Mouse (Mus musculus): ENCODE results near the gene Sesn3. TPM values are rescaled to one million over a fixed set of nuclear protein-coding genes. Genes with fewer than 3 reads are reported as not detected.

The Sesn3 gene
- polyA plus RNA-seq, 1 experiment from 2014 or later, result 29.1 TPM

DNA sequence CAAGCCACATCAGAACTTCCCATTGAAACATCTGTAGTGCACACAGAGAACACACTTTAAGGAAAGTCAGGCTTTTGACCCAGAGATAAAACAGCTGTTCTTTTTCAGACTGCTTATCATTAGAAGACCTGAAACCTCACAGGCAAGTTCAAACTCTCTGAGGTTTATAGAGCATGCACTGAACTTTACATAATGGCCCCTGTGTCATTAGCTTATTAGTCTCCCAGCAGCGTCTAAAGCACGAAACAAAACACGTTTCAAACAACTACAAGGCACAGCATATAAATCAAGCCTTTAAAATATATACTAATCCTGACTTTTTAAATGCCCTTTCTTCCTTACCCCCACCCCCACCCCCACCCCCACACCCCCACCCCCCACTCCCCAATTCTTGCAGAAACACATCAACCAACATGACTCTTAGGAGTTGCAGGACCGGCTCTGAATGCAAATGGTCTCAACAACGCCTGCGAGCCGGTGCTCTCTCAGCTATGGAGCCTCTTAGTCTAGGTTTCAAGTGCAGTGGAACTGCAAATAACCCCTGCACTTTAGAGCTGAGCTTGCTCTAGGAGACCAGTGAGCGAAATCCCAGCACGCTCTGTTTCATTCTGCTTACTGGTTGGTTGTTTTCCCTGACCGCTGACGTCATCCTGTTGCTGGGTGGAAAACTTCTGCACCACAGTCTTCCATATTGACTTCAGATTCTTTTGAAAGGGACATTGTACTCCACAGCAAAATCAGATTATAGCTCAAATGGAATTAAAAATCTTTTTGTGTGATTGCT is 28.7 kb upstream of the Sesn3 start:
- Histone ChIP-seq H3K4me3 (ENCODE audit: low read depth, low read length) (no peak overlapping the region), H3K9ac (ENCODE audit: low read length) (no peak overlapping the region), H3K27me3 (ENCODE audit: control insufficient read depth, insufficient read depth, low read length) (no peaks in the 10 kb centered on the region), H3K4me2 (ENCODE audit: low read depth, severe bottlenecking) (no peak overlapping the region), H3K36me3 (ENCODE audit: control insufficient read depth, insufficient read depth, low read length) (no peaks in the 10 kb centered on the region), H3K4me1 (ENCODE audit: control insufficient read depth, insufficient read depth, low read length) (0 out of 2 replicates have a peak, but pooled peaks cover 6% of the 10 kb centered on the region), H3K9me3 (ENCODE audit: control insufficient read depth, low read length) (no peaks in the 10 kb centered on the region), H3K27ac (replicated peaks; ENCODE audit: low read depth, low read length) (no peak overlapping the region)
- peak; percentile 88 for ATAC-seq (ENCODE audit: insufficient number of reproducible peaks, low FRiP score, low TSS enrichment, low read depth)
- peak; percentile 80 for DNase-seq (ENCODE audit: low spot score)
- WGBS, result 12% methylated on average over 11 of the region's 11 CpGs

DNA sequence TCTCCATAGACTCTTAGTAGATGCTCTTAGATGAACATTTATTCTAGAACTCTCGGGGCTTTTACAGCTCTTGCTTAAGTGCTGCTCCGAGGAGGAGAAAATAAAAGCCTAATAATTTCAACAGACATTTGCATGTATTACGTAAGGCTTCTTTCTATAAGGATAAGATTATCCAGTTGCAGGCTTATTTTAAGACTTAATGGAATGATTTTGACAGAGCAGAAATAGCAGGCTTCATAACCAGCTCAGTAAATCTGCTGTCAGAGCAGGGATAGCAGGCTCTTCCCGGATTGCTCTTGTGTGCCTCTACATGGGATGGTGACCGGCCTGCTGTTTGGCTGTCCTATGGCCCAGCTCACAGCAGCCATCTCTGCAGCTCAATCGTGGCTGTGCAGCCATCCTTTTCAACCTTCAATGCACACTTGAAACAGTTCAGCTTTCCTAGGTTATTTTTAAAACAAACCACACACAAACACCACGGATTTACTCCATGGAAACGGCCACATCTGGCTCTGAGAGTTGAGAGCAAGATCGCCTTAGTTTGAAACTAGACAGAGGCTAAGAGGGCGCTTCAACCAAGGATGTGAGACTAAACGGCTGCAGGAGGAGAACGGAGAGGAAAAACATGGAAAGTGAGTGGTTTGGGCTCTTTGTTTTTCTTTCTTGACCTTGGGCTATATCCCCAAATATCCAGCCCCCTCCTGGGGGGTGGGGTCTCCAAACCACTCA is 27.2 kb upstream of the Sesn3 start:
- Histone ChIP-seq H3K27ac (replicated peaks; ENCODE audit: low read depth, low read length) (no peak overlapping the region), H3K36me3 (ENCODE audit: control insufficient read depth, insufficient read depth, low read length) (no peaks in the 10 kb centered on the region), H3K9me3 (ENCODE audit: control insufficient read depth, low read length) (no peaks in the 10 kb centered on the region), H3K4me3 (ENCODE audit: low read depth, low read length) (no peak overlapping the region), H3K27me3 (ENCODE audit: control insufficient read depth, insufficient read depth, low read length) (no peaks in the 10 kb centered on the region), H3K4me1 (ENCODE audit: control insufficient read depth, insufficient read depth, low read length) (0 out of 2 replicates have a peak, but pooled peaks cover 6% of the 10 kb centered on the region), H3K9ac (ENCODE audit: low read length) (no peak overlapping the region), H3K4me2 (ENCODE audit: low read depth, severe bottlenecking) (no peak overlapping the region)
- DNase-seq (ENCODE audit: low spot score), result no peak
- no peak for ATAC-seq (ENCODE audit: insufficient number of reproducible peaks, low FRiP score, low TSS enrichment, low read depth)
- 85% methylated on average over 12 of the region's 12 CpGs for WGBS

DNA sequence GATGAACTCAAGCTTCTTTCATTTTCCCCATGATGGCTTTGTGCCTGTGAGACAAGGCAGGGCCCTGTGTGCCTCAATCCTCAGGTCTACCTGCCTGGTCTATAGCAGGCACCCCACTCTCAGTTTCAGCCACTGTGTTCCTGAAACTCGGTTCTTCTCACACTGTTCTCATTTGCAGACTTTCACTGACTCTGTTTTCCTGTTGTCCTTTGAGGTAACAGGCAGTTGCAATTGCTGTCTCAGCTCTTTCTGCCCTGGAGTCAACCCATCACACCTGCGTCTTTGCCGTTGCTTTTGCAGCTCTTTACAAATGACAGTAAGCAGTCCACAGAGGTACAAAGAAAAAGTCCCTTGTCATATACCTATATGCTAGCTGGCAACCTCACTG is 26.7 kb upstream of the Sesn3 start:
- Histone ChIP-seq H3K27me3 (ENCODE audit: control insufficient read depth, insufficient read depth, low read length) (no peaks in the 10 kb centered on the region), H3K36me3 (ENCODE audit: control insufficient read depth, insufficient read depth, low read length) (no peaks in the 10 kb centered on the region), H3K4me1 (ENCODE audit: control insufficient read depth, insufficient read depth, low read length) (0 out of 2 replicates have a peak, but pooled peaks cover 6% of the 10 kb centered on the region), H3K9me3 (ENCODE audit: control insufficient read depth, low read length) (no peaks in the 10 kb centered on the region), H3K4me3 (ENCODE audit: low read depth, low read length) (no peak overlapping the region), H3K4me2 (ENCODE audit: low read depth, severe bottlenecking) (no peak overlapping the region), H3K9ac (ENCODE audit: low read length) (no peak overlapping the region), H3K27ac (replicated peaks; ENCODE audit: low read depth, low read length) (no peak overlapping the region)
- ATAC-seq (ENCODE audit: insufficient number of reproducible peaks, low FRiP score, low TSS enrichment, low read depth), result no peak
- DNase-seq (ENCODE audit: low spot score), result no peak
- WGBS, result 86% methylated on average over 3 of the region's 3 CpGs

DNA sequence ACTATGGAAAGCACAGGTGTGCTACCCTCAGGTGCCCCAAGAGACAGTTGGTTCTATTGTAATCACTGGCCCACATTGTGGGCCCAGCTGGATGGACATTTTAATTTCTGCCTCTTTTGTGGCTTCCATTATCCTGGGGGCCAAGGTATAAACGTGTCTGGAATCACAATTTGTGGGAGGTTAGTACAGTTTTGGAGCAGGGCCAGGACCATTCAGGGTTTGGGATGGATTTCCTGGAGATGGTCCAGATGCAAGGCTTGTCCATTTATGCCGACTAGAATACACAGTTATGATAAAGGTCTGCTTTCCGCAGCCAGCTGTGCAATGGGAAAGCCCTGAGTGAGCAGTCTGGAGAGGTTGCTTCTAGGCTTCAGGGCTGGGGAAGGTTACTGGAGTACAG is 13.7 kb upstream of the Sesn3 start:
- no peaks in the 10 kb centered on the region for H3K9me3 ChIP-seq (ENCODE audit: control insufficient read depth, low read length)
- no peak overlapping the region for H3K4me3 ChIP-seq (ENCODE audit: low read depth, low read length)
- no peaks in the 10 kb centered on the region for H3K36me3 ChIP-seq (ENCODE audit: control insufficient read depth, insufficient read depth, low read length)
- no peaks in the 10 kb centered on the region for H3K27me3 ChIP-seq (ENCODE audit: control insufficient read depth, insufficient read depth, low read length)
- no peak overlapping the region for H3K9ac ChIP-seq (ENCODE audit: low read length)
- H3K4me2 ChIP-seq (ENCODE audit: low read depth, severe bottlenecking), result no peak overlapping the region
- DNase-seq (ENCODE audit: low spot score), result no peak
- no peak for ATAC-seq (ENCODE audit: insufficient number of reproducible peaks, low FRiP score, low TSS enrichment, low read depth)
- H3K27ac ChIP-seq (replicated peaks; ENCODE audit: low read depth, low read length), result no peak overlapping the region
- WGBS, result 76% methylated on average over 3 of the region's 3 CpGs
- H3K4me1 ChIP-seq (ENCODE audit: control insufficient read depth, insufficient read depth, low read length), result no peaks in the 10 kb centered on the region

DNA sequence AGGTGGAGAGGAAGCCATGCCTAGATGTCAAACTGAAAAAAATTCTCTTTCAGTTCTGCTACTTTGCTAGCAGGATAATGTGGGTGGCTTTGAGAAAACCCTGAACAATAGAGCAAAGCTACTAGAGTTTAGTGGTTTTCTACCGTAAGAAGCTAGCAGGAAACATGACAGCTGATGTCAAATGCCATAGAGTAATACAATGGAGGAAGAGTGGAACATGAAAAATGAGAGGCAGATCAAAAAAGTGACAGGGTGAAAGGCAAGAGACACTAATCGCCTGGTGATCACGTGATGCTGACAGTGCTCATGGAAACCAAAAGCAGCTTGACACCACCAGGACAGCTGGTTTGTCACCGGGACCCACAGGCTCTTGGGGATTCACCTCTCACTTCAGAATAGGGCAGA is 12.3 kb upstream of the Sesn3 start:
- Histone ChIP-seq H3K27me3 (ENCODE audit: control insufficient read depth, insufficient read depth, low read length) (no peaks in the 10 kb centered on the region), H3K9ac (ENCODE audit: low read length) (no peak overlapping the region), H3K4me3 (ENCODE audit: low read depth, low read length) (no peak overlapping the region), H3K4me2 (ENCODE audit: low read depth, severe bottlenecking) (no peak overlapping the region), H3K27ac (replicated peaks; ENCODE audit: low read depth, low read length) (no peak overlapping the region), H3K4me1 (ENCODE audit: control insufficient read depth, insufficient read depth, low read length) (no peaks in the 10 kb centered on the region), H3K36me3 (ENCODE audit: control insufficient read depth, insufficient read depth, low read length) (no peaks in the 10 kb centered on the region), H3K9me3 (ENCODE audit: control insufficient read depth, low read length) (no peaks in the 10 kb centered on the region)
- 78% methylated on average over 4 of the region's 4 CpGs for WGBS
- ATAC-seq (ENCODE audit: insufficient number of reproducible peaks, low FRiP score, low TSS enrichment, low read depth) (no peak), DNase-seq (ENCODE audit: low spot score) (no peak)

GRCm38 (mm10) chr9:14266470-14266869 is 8.4 kb upstream of the Sesn3 start:
- Histone ChIP-seq H3K9me3 (ENCODE audit: control insufficient read depth, low read length) (no peaks in the 10 kb centered on the region), H3K4me1 (ENCODE audit: control insufficient read depth, insufficient read depth, low read length) (no peaks in the 10 kb centered on the region), H3K4me2 (ENCODE audit: low read depth, severe bottlenecking) (no peak overlapping the region), H3K9ac (ENCODE audit: low read length) (no peak overlapping the region), H3K36me3 (ENCODE audit: control insufficient read depth, insufficient read depth, low read length) (no peaks in the 10 kb centered on the region), H3K4me3 (ENCODE audit: low read depth, low read length) (no peak overlapping the region), H3K27me3 (ENCODE audit: control insufficient read depth, insufficient read depth, low read length) (no peaks in the 10 kb centered on the region), H3K27ac (replicated peaks; ENCODE audit: low read depth, low read length) (no peak overlapping the region)
- WGBS, result 46% methylated on average over 2 of the region's 2 CpGs
- no peak for ATAC-seq (ENCODE audit: insufficient number of reproducible peaks, low FRiP score, low TSS enrichment, low read depth)
- DNase-seq (ENCODE audit: low spot score), result no peak

GRCm38 (mm10) chr9:14268578-14268977 is 6.3 kb upstream of the Sesn3 start:
- H3K9ac ChIP-seq (ENCODE audit: low read length), result no peak overlapping the region
- H3K9me3 ChIP-seq (ENCODE audit: control insufficient read depth, low read length), result no peaks in the 10 kb centered on the region
- no peaks in the 10 kb centered on the region for H3K36me3 ChIP-seq (ENCODE audit: control insufficient read depth, insufficient read depth, low read length)
- H3K4me3 ChIP-seq (ENCODE audit: low read depth, low read length), result no peak overlapping the region
- no peak for DNase-seq (ENCODE audit: low spot score)
- no peak for ATAC-seq (ENCODE audit: insufficient number of reproducible peaks, low FRiP score, low TSS enrichment, low read depth)
- H3K4me2 ChIP-seq (ENCODE audit: low read depth, severe bottlenecking), result no peak overlapping the region
- H3K4me1 ChIP-seq (ENCODE audit: control insufficient read depth, insufficient read depth, low read length), result no peaks in the 10 kb centered on the region
- no peaks in the 10 kb centered on the region for H3K27me3 ChIP-seq (ENCODE audit: control insufficient read depth, insufficient read depth, low read length)
- 82% methylated on average over 2 of the region's 2 CpGs for WGBS
- H3K27ac ChIP-seq (replicated peaks; ENCODE audit: low read depth, low read length), result no peak overlapping the region

DNA sequence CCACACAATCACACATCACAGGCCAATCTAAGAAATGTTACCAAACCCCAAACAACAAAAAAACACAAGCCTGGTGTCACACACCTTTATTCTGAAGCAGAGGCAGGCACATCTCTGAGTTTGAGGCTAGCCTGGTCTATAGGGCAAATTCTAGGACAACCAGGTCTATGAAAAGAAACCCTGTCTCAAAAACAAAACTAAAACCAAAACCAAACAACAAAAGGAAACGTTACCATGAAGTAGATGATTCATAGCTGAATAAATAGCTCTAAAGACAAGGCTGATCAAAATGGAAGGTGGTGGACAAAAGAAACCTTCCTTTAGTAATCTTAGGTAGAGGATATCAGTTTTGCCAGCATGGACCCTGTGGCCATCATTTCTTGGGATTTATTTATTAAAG is 1.9 kb upstream of the Sesn3 start:
- Histone ChIP-seq H3K9me3 (ENCODE audit: control insufficient read depth, low read length) (no peaks in the 10 kb centered on the region), H3K27me3 (ENCODE audit: control insufficient read depth, insufficient read depth, low read length) (no peaks in the 10 kb centered on the region), H3K36me3 (ENCODE audit: control insufficient read depth, insufficient read depth, low read length) (no peaks in the 10 kb centered on the region), H3K4me1 (ENCODE audit: control insufficient read depth, insufficient read depth, low read length) (0 out of 2 replicates have a peak, but pooled peaks cover 2% of the 10 kb centered on the region), H3K4me2 (ENCODE audit: low read depth, severe bottlenecking) (no peak overlapping the region), H3K9ac (ENCODE audit: low read length) (no peak overlapping the region), H3K27ac (replicated peaks; ENCODE audit: low read depth, low read length) (no peak overlapping the region), H3K4me3 (ENCODE audit: low read depth, low read length) (no peak overlapping the region)
- DNase-seq (ENCODE audit: low spot score) (no peak), ATAC-seq (ENCODE audit: insufficient number of reproducible peaks, low FRiP score, low TSS enrichment, low read depth) (no peak)
- WGBS, result 85% methylated on average over 1 of the region's 1 CpGs
